In the genomic region with DNA sequence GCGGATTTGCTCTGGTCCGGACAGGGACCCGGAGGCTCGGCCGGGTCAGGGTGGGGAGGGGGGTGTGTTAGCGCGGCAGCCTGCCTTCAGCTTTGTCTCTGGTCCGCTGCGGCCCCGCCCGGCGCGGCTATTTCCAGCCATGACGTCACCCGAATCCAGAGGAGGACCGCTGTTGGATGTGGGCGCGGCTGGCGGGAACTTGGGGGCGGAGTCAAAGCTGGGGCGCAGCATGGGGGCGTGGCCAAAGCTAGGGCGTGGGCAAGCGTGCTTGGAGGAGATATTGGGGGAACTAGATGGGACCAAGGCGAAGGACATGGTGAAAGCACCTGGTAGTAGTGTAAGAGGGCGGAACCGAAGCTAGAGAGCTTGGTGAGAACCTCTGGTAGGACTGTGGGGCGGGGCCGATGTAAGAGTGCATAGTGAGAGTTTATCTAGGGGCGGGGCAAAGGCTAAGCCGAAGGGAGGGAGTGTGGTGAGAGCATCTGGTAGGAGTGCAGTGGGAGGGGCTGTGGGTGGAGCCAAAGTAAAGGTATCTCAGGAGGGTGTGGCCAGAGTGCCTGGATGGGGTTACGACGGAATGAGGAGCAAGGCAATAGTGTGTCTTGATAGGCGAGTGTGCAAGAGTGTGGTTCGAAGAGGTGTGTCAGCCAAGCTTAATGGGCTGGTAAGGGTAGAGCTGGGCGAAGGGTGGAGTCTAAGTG, we compare ENCODE assay signal across 8 mouse cellular contexts. TPM values are rescaled to one million over a fixed set of nuclear protein-coding genes. Genes with fewer than 3 reads are reported as not detected.
A peak's percentile ranks its signal among the peaks of the same experiment; 100 is the strongest.
DNase-seq lines count a peak whose midpoint lies in the region; ATAC-seq lines count a peak whose summit lies in the region.

No protein-coding gene starts in this region.

- peak overlapping the region; percentile 72 for H3K4me2 ChIP-seq in hindbrain, embryonic 16.5 days (ENCODE audit: low read length)

- H3K36me3 ChIP-seq in hindbrain, embryonic 16.5 days (ENCODE audit: control insufficient read depth, insufficient read depth, low read length) = peaks cover 12% of the 10 kb centered on the region
- H3K36me3 ChIP-seq in macrophage (ENCODE audit: inconsistent target) = no peaks in the 10 kb centered on the region

- H3K79me2 ChIP-seq in macrophage (ENCODE audit: inconsistent target) = no peaks in the 10 kb centered on the region

- H3K4me1 ChIP-seq in hindbrain, embryonic 16.5 days (ENCODE audit: control insufficient read depth, insufficient read depth, low read depth, low read length) = peaks cover 29% of the 10 kb centered on the region

- WGBS in hindbrain, embryonic 16.5 days = 2% methylated on average over 36 of the region's 36 CpGs
- WGBS in macrophage (ENCODE audit: missing documents) = 3% methylated on average over 36 of the region's 36 CpGs

- no peaks in the 10 kb centered on the region for H3K27me3 ChIP-seq in hindbrain, embryonic 16.5 days (replicated peaks; ENCODE audit: control insufficient read depth, insufficient read depth, low read length)

- peak; percentile 77 for ATAC-seq in hindbrain, embryonic 16.5 days

- no peaks in the 10 kb centered on the region for H3K9me3 ChIP-seq in hindbrain, embryonic 16.5 days (ENCODE audit: control insufficient read depth, low read length)

- peak overlapping the region; percentile 93 for H3K27ac ChIP-seq in hindbrain, embryonic 16.5 days (ENCODE audit: low read depth, low read length)
- no peak overlapping the region for H3K27ac ChIP-seq in macrophage

- H3K4me3 ChIP-seq in hindbrain, embryonic 16.5 days (ENCODE audit: low read length) = peak overlapping the region; percentile 92
- peak overlapping the region; percentile 35 for H3K4me3 ChIP-seq in macrophage (ENCODE audit: inconsistent target)

- peak; percentile 91 for DNase-seq in T-cell, adult 2 months (ENCODE audit: low spot score)
- DNase-seq in cerebellum, postnatal 36 days = peak; percentile 70 to 80
- peak; percentile 87 to 92 for DNase-seq in frontal cortex, postnatal 36 days (ENCODE audit: low spot score in 2 of 2)
- peak; percentile 92 for DNase-seq in left cerebral cortex, adult 18-20 months (ENCODE audit: low spot score in 2 of 2)
- DNase-seq in right cerebral cortex, adult 18-20 months = peak; percentile 94
- peak; percentile 96 for DNase-seq in urinary bladder, postnatal 10 days (ENCODE audit: low spot score)

- H3K9ac ChIP-seq in hindbrain, embryonic 16.5 days (ENCODE audit: low read depth, low read length) = peak overlapping the region; percentile 95

RNA-seq across cellular contexts. Expression of a gene that starts 0.7 kb away (rescaled TPM):
- polyA plus RNA-seq in hindbrain, embryonic 16.5 days (2015; fragmentation: Nextera tagmentation; extraction: Ambion mirVana) = 14.9 and 15.5 TPM in 2 replicates
- total RNA-seq in left cerebral cortex, adult 18-20 months (2021) = 1 to 10 TPM; 5.7 to 5.9 TPM
- 1 to 10 TPM in 19 of 26 experiments, under 1 TPM in 7; 0.46 to 4.9 (median 1.4) TPM for total RNA-seq in macrophage (2018; cell fraction: chromatin; rRNA removed)
- 1 to 10 TPM in 23 of 26 experiments, under 1 TPM in 3; 0.91 to 7.4 (median 1.8) TPM for total RNA-seq in macrophage (2018; cell fraction: cytosol; rRNA removed)
- 1 to 10 TPM in 25 of 26 experiments, under 1 TPM in 1; 0.94 to 7.8 (median 1.8) TPM for total RNA-seq in macrophage (2018; cell fraction: nucleus; rRNA removed)
- polyA plus RNA-seq in macrophage (2018) = 2.1 to 3.6 TPM (median 3.3 TPM) in 3 replicates

RNA-seq across cellular contexts. Expression of a gene that starts 29.8 kb away (rescaled TPM):
- polyA plus RNA-seq in hindbrain, embryonic 16.5 days (2015; fragmentation: Nextera tagmentation; extraction: Ambion mirVana) = 1.5 and 1.6 TPM in 2 replicates
- 10 to 100 TPM; 18.0 to 19.7 TPM for total RNA-seq in left cerebral cortex, adult 18-20 months (2021)
- total RNA-seq in macrophage (2018; cell fraction: chromatin; rRNA removed) = 1 to 10 TPM in 1 of 26 experiments, not detected in 25; 1.1 TPM
- not detected for total RNA-seq in macrophage (2018; cell fraction: cytosol; rRNA removed)
- total RNA-seq in macrophage (2018; cell fraction: nucleus; rRNA removed) = not detected
- not detected in 3 replicates for polyA plus RNA-seq in macrophage (2018)

RNA-seq across cellular contexts. Expression of a gene that starts 56.2 kb away (rescaled TPM):
- 54.2 and 66.2 TPM in 2 replicates for polyA plus RNA-seq in hindbrain, embryonic 16.5 days (2015; fragmentation: Nextera tagmentation; extraction: Ambion mirVana)
- 1 to 10 TPM; 1.2 to 1.4 TPM for total RNA-seq in left cerebral cortex, adult 18-20 months (2021)
- 10 to 100 TPM in 2 of 26 experiments, 1 to 10 TPM in 18, under 1 TPM in 4, not detected in 2; 0.38 to 14.6 (median 3.1) TPM for total RNA-seq in macrophage (2018; cell fraction: chromatin; rRNA removed)
- 1 to 10 TPM; 2.1 to 9.9 (median 4.3) TPM for total RNA-seq in macrophage (2018; cell fraction: cytosol; rRNA removed)
- 10 to 100 TPM in 1 of 26 experiments, 1 to 10 TPM in 22, under 1 TPM in 3; 0.59 to 57.8 (median 1.9) TPM for total RNA-seq in macrophage (2018; cell fraction: nucleus; rRNA removed)
- polyA plus RNA-seq in macrophage (2018) = 1.3 to 36.1 TPM (median 10.5 TPM) in 3 replicates
